ENCODE assay signal across 20 mouse cellular contexts in the genomic region with DNA sequence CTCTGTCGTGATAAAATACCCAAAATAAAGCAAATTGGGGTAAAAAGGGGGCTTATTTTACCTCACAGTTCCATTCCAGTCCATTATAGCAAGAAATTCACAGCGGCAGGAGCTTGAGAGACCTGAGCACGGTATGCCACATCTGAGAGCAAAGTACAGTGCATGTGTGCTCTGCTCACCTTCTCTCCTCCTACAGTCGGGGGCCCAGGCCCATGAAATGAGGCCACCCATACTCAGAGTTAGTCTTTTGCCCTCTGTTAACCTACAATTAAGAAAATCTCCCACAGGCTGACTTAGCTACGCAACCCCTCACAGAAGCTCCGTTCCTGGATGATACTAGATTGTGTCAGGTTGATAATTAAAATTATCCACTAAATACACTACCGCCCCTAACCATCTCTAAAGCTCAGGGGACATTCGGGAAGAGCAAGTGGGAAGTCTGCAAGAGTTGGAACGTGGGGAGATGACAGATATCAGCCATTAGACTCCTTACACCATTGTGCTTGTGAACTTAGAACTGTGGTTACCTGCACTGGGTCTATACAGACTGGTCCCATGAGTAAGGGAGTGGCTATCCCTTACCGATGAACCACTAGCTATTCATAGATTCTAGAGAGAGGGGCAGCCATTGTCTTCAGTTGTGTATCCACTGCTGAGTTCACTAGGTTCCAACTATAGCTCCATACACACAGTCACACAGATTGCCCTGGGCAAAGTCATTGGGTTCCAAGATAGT.
"Had no signal": no experiment of that assay in that cellular context is flagged by ENCODE, and none has a peak within 500 bp of the region (broad histone marks: within the 10 kb centered on the region; RNA-seq: fewer than 3 reads in every experiment).

No protein-coding gene starts in this region.

- H3K9ac ChIP-seq: lung, embryonic 15.5 days; neural tube, embryonic 13.5 days; neural tube, embryonic 15.5 days had no signal

- H3K4me2 ChIP-seq: lung, embryonic 15.5 days; midbrain, embryonic 11.5 days; neural tube, embryonic 13.5 days; neural tube, embryonic 15.5 days had no signal

- H3K27me3 ChIP-seq: lung, embryonic 15.5 days; megakaryocyte, embryonic 14.5 days; neural tube, embryonic 13.5 days; neural tube, embryonic 15.5 days had no signal

- H3K27ac ChIP-seq: lung, embryonic 15.5 days; macrophage; neural tube, embryonic 13.5 days; neural tube, embryonic 15.5 days had no signal

- H3K4me3 ChIP-seq: lung, embryonic 15.5 days; megakaryocyte, embryonic 14.5 days; myocyte; neural tube, embryonic 13.5 days; neural tube, embryonic 15.5 days had no signal

- DNase-seq: lung, adult 2 months; lung, postnatal 14 days; lung, postnatal 36 days; midbrain, embryonic 14.5 days; retina, postnatal 1 day; right cerebral cortex, adult 18-20 months; right cerebral cortex, postnatal 25 days; right cerebral cortex, postnatal 4 days; spleen, adult 18-20 months; thymus, adult 18-20 months; thymus, postnatal 14 days; thymus, postnatal 36 days had no signal

- H3K4me1 ChIP-seq: lung, embryonic 15.5 days; megakaryocyte, embryonic 14.5 days; neural tube, embryonic 13.5 days; neural tube, embryonic 15.5 days had no signal

- ATAC-seq: midbrain, embryonic 16.5 days had no signal

- H3K36me3 ChIP-seq: lung, embryonic 15.5 days; neural tube, embryonic 13.5 days; neural tube, embryonic 15.5 days had no signal

- H3K9me3 ChIP-seq: lung, embryonic 15.5 days; megakaryocyte, embryonic 14.5 days; neural tube, embryonic 13.5 days; neural tube, embryonic 15.5 days had no signal
